Mouse (Mus musculus) megakaryocyte-erythroid progenitor cell, adult 5 weeks (primary cell): Measurements from ENCODE around the gene Fam214b. TPM values are rescaled to one million over a fixed set of nuclear protein-coding genes. Genes with fewer than 3 reads are reported as not detected.

Experiments
- polyA plus RNA-seq: library from polyadenylated mRNA; stranded (reverse); fragments of >175 nt; gene quantifications from 2 replicates; pipeline ENCODE4 v1.2.3, GENCODE M21; 2012

Gene Fam214b
- polyA plus RNA-seq = 16.0 and 16.6 TPM in 2 replicates

DNA sequence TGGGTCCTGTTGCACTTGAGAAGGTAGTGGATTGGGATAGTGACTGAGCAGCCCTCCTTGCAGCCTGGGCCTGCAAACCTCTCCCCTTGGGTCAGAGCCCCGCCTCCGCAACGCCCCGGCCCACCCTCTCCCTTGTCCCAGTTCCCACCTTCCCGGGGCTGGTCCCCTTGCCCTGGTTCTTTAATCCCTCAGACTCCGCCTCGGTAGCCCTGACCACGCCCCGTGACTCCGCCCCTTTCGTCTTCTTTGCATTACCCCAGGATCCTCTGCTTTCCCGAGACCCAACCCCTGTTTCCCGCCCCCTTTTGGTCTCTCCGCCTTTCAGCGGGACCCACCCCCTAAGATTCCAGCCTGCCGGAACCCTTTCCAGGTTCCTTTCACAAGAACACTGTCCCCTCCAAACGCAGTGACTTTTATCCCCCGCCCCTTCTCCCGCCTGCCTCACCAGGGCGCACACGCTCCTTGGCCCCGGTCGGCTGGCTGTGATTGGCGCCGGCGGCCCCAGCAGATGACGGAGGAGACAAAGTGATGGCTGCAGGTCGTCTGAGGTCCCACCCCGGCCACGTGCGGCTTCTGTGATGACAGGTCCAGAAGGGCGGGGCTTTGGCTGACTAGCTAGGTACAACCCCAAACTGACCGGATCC lies at the start of gene Fam214b:
Fam214b (minus strand) TSS at position 562 of the 644 bp plus-strand sequence.

DNA sequence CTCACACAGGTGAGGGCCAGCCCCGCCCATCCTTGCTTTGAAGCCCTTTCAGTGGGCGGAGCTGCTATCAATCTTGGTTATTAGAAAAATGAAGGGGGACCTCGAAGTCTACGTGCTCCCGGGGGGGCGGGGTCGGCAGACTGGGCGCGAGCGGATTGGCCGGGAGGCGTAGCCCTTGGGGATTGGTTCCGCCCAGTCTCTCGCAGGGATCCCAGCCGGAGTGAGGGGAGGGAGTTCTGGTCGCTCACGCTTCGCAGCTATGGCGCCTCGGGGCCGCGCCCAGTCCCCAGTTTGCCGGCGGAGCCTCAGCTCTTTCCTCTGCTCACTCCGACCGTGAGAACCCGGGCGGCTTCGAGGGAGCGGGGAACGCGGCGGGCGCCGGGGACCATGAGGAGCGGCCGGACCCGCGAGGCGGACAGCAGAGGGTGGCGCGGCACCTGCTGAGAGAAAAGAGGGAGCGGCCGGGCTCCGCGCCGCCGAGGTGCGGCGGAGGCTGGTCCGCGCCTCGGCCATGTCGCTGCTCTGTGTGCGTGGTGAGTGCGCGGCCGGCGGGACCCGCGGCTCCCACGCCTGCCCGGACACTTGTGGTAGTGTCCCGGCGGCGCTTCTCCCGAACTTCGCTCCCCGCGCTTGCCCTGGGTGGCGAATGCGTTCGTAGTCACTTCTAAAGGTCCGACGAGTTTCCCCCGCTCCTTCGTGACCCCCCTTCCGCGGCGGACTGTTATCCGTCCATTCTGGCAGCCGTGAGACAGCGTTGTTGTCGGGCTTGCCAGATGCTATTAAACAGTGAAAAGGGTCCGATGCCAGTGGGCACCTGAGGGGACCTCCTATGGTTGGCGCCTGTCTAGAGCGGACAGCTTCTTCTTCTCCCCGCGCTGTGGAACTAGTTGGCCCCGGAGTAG lies 13.0 kb upstream of the Fam214b start, which contains the start of gene Unc13b:
Unc13b (plus strand) TSS at position 201 of the 902 bp plus-strand sequence.

DNA sequence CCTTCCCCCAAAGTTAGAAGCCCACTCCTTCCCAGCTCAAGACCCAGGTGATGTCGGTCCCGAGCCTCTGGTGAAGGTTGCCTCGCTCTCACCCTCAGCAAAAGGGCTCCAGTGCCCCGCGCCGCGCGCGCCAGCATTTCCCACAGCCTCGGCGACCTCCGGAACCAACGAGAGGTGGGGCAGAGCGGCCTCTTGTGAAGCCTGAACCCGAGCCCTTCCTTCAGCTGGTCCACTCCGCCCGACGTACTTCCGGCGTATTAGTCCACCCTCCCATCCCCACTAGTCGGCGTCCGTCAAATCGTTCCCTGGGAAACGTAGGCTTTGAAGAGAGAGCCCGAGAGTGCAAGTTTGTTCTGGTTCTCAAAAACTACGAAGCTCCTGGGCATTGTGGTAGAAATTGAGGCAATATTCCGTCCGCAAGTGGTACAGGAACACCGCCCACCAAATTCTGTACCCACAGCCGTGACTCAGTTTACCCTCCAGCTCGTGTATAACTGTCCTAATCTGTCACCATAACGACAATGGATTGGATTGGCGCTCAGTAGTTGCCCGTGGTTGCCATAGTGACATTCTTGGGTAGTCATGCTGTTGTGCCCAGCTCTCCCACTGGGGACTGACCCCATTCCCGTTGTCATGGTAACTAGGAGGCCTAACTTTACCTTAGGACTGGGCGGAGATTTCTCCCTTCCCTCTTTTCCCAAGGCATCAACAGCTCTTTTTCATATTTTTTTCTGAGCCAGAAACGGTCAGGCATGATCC lies 14.6 kb downstream of the Fam214b start, which contains the start of gene Stoml2:
Stoml2 (minus strand) TSS at position 474 of the 759 bp plus-strand sequence.

DNA sequence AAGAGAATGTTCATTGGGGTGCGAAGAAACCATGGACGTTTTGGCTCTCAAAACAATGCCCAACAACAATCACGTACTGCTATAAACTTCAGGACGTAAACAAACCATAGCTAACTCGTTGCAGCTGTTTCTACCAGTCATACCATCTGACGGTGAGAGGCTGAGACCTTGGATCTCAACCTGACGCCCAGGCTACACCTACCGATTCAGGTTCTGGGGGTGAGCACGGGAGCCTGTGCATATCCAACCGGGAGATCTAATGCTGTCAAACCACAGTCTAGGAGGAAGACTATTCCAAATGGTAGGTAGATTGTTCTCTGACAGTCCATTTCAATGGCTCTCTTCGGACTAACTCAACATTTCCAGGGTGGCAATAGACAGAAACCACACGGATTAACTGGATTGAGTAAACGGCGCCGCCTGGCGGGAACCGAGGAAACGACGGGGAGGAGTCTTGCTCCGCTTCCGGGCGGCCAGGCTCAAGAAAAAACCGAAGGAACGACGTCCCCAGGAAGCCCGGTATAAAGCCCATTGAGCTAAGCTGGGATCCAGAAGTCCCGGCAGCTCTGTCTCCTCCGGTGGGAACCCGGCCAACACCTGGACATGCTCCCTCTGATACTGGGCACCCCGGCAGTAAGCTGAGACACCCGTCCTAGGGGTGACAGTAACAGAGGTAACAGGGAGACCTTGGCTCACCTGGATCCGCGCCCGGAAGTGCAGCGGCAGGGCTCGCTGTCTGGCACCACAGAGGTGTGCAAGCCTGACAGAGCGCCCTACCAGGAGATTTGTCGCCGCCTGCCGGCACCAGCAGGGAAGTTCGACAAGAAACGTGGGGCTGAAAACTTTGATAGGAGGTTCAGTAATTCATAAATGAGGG lies 20.7 kb downstream of the Fam214b start, which contains the start of gene Pigo:
Pigo (minus strand) TSS at position 736 of the 877 bp plus-strand sequence.

DNA sequence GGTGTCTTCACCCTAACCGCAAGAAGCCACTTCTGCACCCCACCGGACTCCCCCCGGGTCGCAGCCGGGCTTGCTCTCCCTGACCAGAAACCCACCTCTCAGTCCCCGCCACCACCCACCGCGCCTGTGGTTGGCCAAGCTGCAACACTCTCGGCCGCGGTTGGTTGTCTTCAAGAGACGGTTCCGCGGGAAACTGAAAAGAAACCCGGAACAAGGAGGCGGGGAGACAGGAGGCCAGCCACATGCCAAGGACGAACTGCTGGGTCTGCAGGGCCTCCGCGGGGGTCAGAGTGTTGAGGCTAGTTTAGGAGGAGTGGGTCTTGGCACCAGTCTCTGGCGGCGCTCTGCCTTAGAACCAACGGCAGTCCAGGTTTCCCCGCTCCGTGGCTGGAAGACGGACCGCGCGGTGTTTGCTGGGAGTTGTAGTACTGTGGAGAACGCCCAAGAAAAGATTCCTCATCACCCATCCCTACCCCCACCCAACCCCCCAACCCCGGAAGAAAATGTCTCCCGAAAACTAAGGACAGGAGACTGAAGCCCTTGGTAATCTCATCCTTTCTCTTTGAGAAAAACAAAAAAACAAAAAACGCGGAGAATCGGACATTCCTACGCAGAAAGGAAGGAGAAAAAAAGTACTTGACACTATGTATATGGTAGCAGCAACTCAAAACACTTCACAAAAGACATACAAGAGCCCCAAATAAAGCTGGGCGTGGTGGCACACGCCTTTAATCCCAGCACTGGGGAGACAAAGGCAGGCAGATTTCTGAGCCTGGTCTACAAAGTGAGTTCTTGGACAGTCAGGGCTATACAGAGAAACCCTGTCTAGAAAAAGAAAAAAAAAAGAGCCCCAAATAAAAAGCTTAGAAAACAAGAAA lies 35.6 kb downstream of the Fam214b start, which contains the start of gene Fancg:
Fancg (minus strand) TSS at position 346 of the 878 bp plus-strand sequence.

DNA sequence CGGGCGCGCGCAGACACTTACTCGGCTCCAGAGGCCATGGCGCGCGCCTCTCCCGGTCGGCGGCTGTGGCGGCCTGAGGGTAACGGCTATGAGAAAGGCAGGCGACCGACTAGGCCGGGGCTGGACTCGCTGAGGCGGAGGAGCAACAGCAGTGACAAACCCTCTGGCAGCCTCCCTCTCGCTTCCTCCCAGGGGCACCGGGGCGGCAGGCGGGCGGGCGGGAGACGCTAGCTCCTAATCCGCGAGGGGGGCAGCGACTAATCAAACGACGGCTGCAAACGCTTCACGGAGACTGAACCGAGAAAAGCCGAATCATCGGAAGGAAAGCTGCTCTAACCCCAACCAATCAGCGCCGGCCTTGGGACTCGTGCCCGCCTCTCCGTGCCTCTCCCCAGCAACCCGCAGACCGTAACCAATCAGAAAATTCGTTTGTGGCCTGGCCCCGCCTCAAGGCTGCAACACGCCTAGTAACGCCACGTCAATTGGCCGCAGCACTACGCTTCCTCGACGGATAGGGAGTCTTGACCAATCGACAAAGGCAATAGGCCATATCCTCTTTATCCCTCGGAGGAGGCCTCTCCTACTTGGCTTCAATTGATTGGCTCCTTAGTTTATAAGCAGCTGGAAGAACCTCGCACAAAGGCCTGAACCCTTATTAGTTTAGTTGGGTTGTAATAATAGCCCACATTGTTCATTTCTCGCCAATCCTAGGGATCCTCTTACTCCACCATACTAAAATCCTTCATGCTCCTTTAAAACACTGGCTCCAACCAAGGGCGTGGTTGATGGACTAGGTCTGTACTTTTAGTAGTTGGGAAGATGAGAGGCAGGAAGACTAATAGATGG lies 45.7 kb downstream of the Fam214b start, which contains the start of gene Vcp:
Vcp (minus strand) TSS at position 367 of the 846 bp plus-strand sequence.

Other genes with a start within 250 kb of the Fam214b start
- gene Fam205a1, start 192.3 kb downstream of the Fam214b start, polyA plus RNA-seq = 0.05 TPM in 1 of 2 replicates, not detected in the other
- gene Gm12394, start 189.4 kb downstream of the Fam214b start, polyA plus RNA-seq = not detected in 2 replicates
- not detected in 2 replicates for gene Fam205c, start 172.0 kb downstream of the Fam214b start, polyA plus RNA-seq
- gene Phf24, start 129.6 kb downstream of the Fam214b start, polyA plus RNA-seq = 0.01 and 0.08 TPM in 2 replicates
- gene Dnajb5, start 96.4 kb downstream of the Fam214b start, polyA plus RNA-seq = 1.9 and 5.4 TPM in 2 replicates
- not detected in 2 replicates for gene 1700022I11Rik, start 76.6 kb downstream of the Fam214b start, polyA plus RNA-seq
- gene Vcp, start 45.7 kb downstream of the Fam214b start, polyA plus RNA-seq = 222 and 226 TPM in 2 replicates
- gene Fancg, start 35.7 kb downstream of the Fam214b start, polyA plus RNA-seq = 10.7 and 13.4 TPM in 2 replicates
- 9.6 and 10.6 TPM in 2 replicates for gene Pigo, start 20.4 kb downstream of the Fam214b start, polyA plus RNA-seq
- 92.9 and 113 TPM in 2 replicates for gene Stoml2, start 14.5 kb downstream of the Fam214b start, polyA plus RNA-seq
- 0.33 and 0.75 TPM in 2 replicates for gene Unc13b, start 12.7 kb upstream of the Fam214b start, polyA plus RNA-seq
- 0.01 and 0.09 TPM in 2 replicates for gene Atp8b5, start 220.9 kb upstream of the Fam214b start, polyA plus RNA-seq